Comparison of ENCODE assay signal across 10 mouse cellular contexts in genomic region chr1:152514256-152514655, GRCm38 (mm10).
A peak's percentile ranks its signal among the peaks of the same experiment; 100 is the strongest.
DNase-seq lines count a peak whose midpoint lies in the region; ATAC-seq lines count a peak whose summit lies in the region.
"Had no signal": no experiment of that assay in that cellular context is flagged by ENCODE, and none has a peak within 500 bp of the region (broad histone marks: within the 10 kb centered on the region; RNA-seq: fewer than 3 reads in every experiment).

No protein-coding gene starts in this region.

- peaks cover 4% of the 10 kb centered on the region; the same call in 1 of the 2 replicates for H3K4me1 ChIP-seq in midbrain, embryonic 13.5 days (replicated peaks)
- no peaks in the 10 kb centered on the region for H3K4me1 ChIP-seq in midbrain, embryonic 11.5 days (ENCODE audit: control insufficient read depth, insufficient read depth, low read length)
- H3K4me1 ChIP-seq in stomach, embryonic 14.5 days (ENCODE audit: control insufficient read depth, insufficient read depth, low read length), result no peaks in the 10 kb centered on the region

- H3K9me3 ChIP-seq in midbrain, embryonic 13.5 days, result no peaks in the 10 kb centered on the region
- no peaks in the 10 kb centered on the region for H3K9me3 ChIP-seq in midbrain, embryonic 11.5 days (ENCODE audit: control insufficient read depth, low read length)
- no peaks in the 10 kb centered on the region for H3K9me3 ChIP-seq in stomach, embryonic 14.5 days (ENCODE audit: control insufficient read depth, low read depth, low read length)

- intact Hi-C loops in heart, postnatal 25 days (cut with DNase I), result loop anchor here (5.0 kb wide), 3 partner anchors 112 to 697 kb away; partner anchors contain the start of gene Tsen15

- H3K9ac ChIP-seq in midbrain, embryonic 13.5 days (replicated peaks), result no peak overlapping the region
- no peak overlapping the region for H3K9ac ChIP-seq in midbrain, embryonic 11.5 days (ENCODE audit: low read length)
- no peak overlapping the region for H3K9ac ChIP-seq in stomach, embryonic 14.5 days (replicated peaks; ENCODE audit: low read depth, low read length)

- H3K36me3 ChIP-seq in midbrain, embryonic 13.5 days, result peaks cover 5% of the 10 kb centered on the region; the same call in 1 of the 2 replicates
- no peaks in the 10 kb centered on the region for H3K36me3 ChIP-seq in midbrain, embryonic 11.5 days (ENCODE audit: control insufficient read depth, insufficient read depth, low read length)
- H3K36me3 ChIP-seq in stomach, embryonic 14.5 days (ENCODE audit: control insufficient read depth, insufficient read depth, low read length), result peaks cover 12% of the 10 kb centered on the region

- peak overlapping the region; percentile 22; the same call in 1 of the 2 replicates for H3K27ac ChIP-seq in midbrain, embryonic 13.5 days
- H3K27ac ChIP-seq in midbrain, embryonic 11.5 days (ENCODE audit: low read depth, low read length), result no peak overlapping the region
- peak overlapping the region; percentile 21; the same call in 1 of the 2 replicates for H3K27ac ChIP-seq in stomach, embryonic 14.5 days (ENCODE audit: low read length)
- H3K27ac ChIP-seq: macrophage had no signal

- WGBS in midbrain, embryonic 13.5 days, result 67% methylated on average over 4 of the region's 4 CpGs
- WGBS in midbrain, embryonic 11.5 days, result 71% methylated on average over 4 of the region's 4 CpGs
- whole genome bisulfite sequencing in stomach, embryonic 14.5 days, result 45% methylated on average over 4 of the region's 4 CpGs

- no peak overlapping the region for H3K4me3 ChIP-seq in midbrain, embryonic 13.5 days (replicated peaks)
- H3K4me3 ChIP-seq in midbrain, embryonic 11.5 days (ENCODE audit: low read depth, low read length), result no peak overlapping the region
- H3K4me3 ChIP-seq in stomach, embryonic 14.5 days (ENCODE audit: low read depth, low read length), result no peak overlapping the region

- no peak overlapping the region for H3K4me2 ChIP-seq in midbrain, embryonic 13.5 days (replicated peaks)
- no peak overlapping the region for H3K4me2 ChIP-seq in midbrain, embryonic 11.5 days
- no peak overlapping the region for H3K4me2 ChIP-seq in stomach, embryonic 14.5 days (replicated peaks; ENCODE audit: low read depth, low read length)

- DNase-seq in midbrain, embryonic 11.5 days (ENCODE audit: low spot score, missing footprints), result no peak
- DNase-seq in gastrocnemius, postnatal 25 days, result peak; percentile 59
- peak; percentile 40 for DNase-seq in heart, postnatal 25 days (ENCODE audit: low spot score)
- DNase-seq in frontal cortex, postnatal 10 days (ENCODE audit: low spot score in 2 of 2), result no peak
- DNase-seq in urinary bladder, postnatal 14 days (ENCODE audit: low spot score), result no peak
- DNase-seq: adrenal gland, postnatal 36 days; cerebellum, postnatal 25 days had no signal

- no peak for ATAC-seq in midbrain, embryonic 13.5 days
- no peak for ATAC-seq in midbrain, embryonic 11.5 days (ENCODE audit: low FRiP score)
- ATAC-seq in stomach, embryonic 14.5 days (ENCODE audit: insufficient number of reproducible peaks, insufficient read depth, low FRiP score, low read depth), result no peak

- H3K27me3 ChIP-seq in midbrain, embryonic 13.5 days, result no peaks in the 10 kb centered on the region
- no peaks in the 10 kb centered on the region for H3K27me3 ChIP-seq in midbrain, embryonic 11.5 days (ENCODE audit: control insufficient read depth, insufficient read depth, low read length)
- no peaks in the 10 kb centered on the region for H3K27me3 ChIP-seq in stomach, embryonic 14.5 days (ENCODE audit: control insufficient read depth, insufficient read depth, low read length)

Comparison
In these comparisons a context has a peak if more than half of its experiments do, and no peak if none do; other contexts are left out.
1. DNase-seq: peak in gastrocnemius, postnatal 25 days (single experiment) and heart, postnatal 25 days (single experiment); none in midbrain, embryonic 11.5 days (single experiment), frontal cortex, postnatal 10 days (0 of 2) and urinary bladder, postnatal 14 days (single experiment).